Mouse (Mus musculus): ENCODE measurements around the gene Cacna1d. TPM values are rescaled to one million over a fixed set of nuclear protein-coding genes. Genes with fewer than 3 reads are reported as not detected.
A peak's percentile ranks its signal among the peaks of the same experiment; 100 is the strongest.

Gene Cacna1d
- total and polyA plus RNA-seq, 2 experiments from 2014 or later: 6.1 to 27.6 TPM

- peak; percentile 36 for DNase-seq (ENCODE audit: low spot score)
- 0 out of 2 replicates have a peak, but pooled peaks have one; percentile 33 for ATAC-seq
- TF ChIP-seq CTCF (IDR thresholded peaks at IDR 0.05; ENCODE audit: low read depth): peak; percentile 35; the same call in 1 of the 2 replicates
Observed at GRCm38 (mm10) chr14:30171008-30171407, 320.2 kb downstream of the Cacna1d start.

GRCm38 (mm10) chr14:30169455-30169854, 321.8 kb downstream of the Cacna1d start:
- Histone ChIP-seq H3K27me3 (ENCODE audit: insufficient read depth, low read length) (no peaks in the 10 kb centered on the region), H3K36me3 (ENCODE audit: insufficient read depth, low read length) (no peaks in the 10 kb centered on the region), H3K9ac (replicated peaks; ENCODE audit: low read length) (no peak overlapping the region), H3K4me2 (ENCODE audit: low read depth, low read length) (no peak overlapping the region), H3K4me1 (ENCODE audit: insufficient read depth, low read length) (peaks cover 12% of the 10 kb centered on the region), H3K9me3 (ENCODE audit: low read length) (no peaks in the 10 kb centered on the region), H3K27ac (no peak overlapping the region), H3K4me3 (ENCODE audit: low read length) (no peak overlapping the region)
- WGBS: 84% methylated on average over 5 of the region's 5 CpGs
- ATAC-seq (no peak), DNase-seq (ENCODE audit: low spot score) (no peak)
- TF ChIP-seq CTCF (IDR thresholded peaks at IDR 0.05; ENCODE audit: low read depth): no peak

More at GRCm38 (mm10) chr14:30171008-30171407, 320.2 kb downstream of the Cacna1d start:
- Histone ChIP-seq H3K4me1 (ENCODE audit: insufficient read depth, low read length) (peaks cover 11% of the 10 kb centered on the region; the same call in 1 of the 2 replicates), H3K27ac (peak overlapping the region; percentile 22; the same call in 1 of the 2 replicates), H3K27me3 (ENCODE audit: insufficient read depth, low read length) (no peaks in the 10 kb centered on the region), H3K9me3 (ENCODE audit: low read length) (no peaks in the 10 kb centered on the region), H3K9ac (replicated peaks; ENCODE audit: low read length) (no peak overlapping the region), H3K4me3 (ENCODE audit: low read length) (no peak overlapping the region), H3K36me3 (ENCODE audit: insufficient read depth, low read length) (no peaks in the 10 kb centered on the region), H3K4me2 (ENCODE audit: low read depth, low read length) (no peak overlapping the region)
- 46% methylated on average over 6 of the region's 6 CpGs for WGBS

GRCm38 (mm10) chr14:30168902-30169301, 322.4 kb downstream of the Cacna1d start:
- WGBS: 35% methylated on average over 3 of the region's 3 CpGs
- H3K9ac ChIP-seq (replicated peaks; ENCODE audit: low read length): no peak overlapping the region
- no peaks in the 10 kb centered on the region for H3K9me3 ChIP-seq (ENCODE audit: low read length)
- H3K27ac ChIP-seq: no peak overlapping the region
- no peak overlapping the region for H3K4me2 ChIP-seq (ENCODE audit: low read depth, low read length)
- peaks cover 17% of the 10 kb centered on the region for H3K4me1 ChIP-seq (ENCODE audit: insufficient read depth, low read length)
- no peaks in the 10 kb centered on the region for H3K27me3 ChIP-seq (ENCODE audit: insufficient read depth, low read length)
- no peak for TF ChIP-seq CTCF (IDR thresholded peaks at IDR 0.05; ENCODE audit: low read depth)
- DNase-seq (ENCODE audit: low spot score) (no peak), ATAC-seq (no peak)
- no peaks in the 10 kb centered on the region for H3K36me3 ChIP-seq (ENCODE audit: insufficient read depth, low read length)
- H3K4me3 ChIP-seq (ENCODE audit: low read length): no peak overlapping the region

GRCm38 (mm10) chr14:30168387-30168786, 322.9 kb downstream of the Cacna1d start:
- Histone ChIP-seq H3K4me3 (ENCODE audit: low read length) (no peak overlapping the region), H3K27me3 (ENCODE audit: insufficient read depth, low read length) (no peaks in the 10 kb centered on the region), H3K4me2 (ENCODE audit: low read depth, low read length) (no peak overlapping the region), H3K36me3 (ENCODE audit: insufficient read depth, low read length) (no peaks in the 10 kb centered on the region), H3K9ac (replicated peaks; ENCODE audit: low read length) (no peak overlapping the region), H3K4me1 (ENCODE audit: insufficient read depth, low read length) (peaks cover 17% of the 10 kb centered on the region), H3K27ac (no peak overlapping the region), H3K9me3 (ENCODE audit: low read length) (no peaks in the 10 kb centered on the region)
- DNase-seq (ENCODE audit: low spot score): no peak
- TF ChIP-seq CTCF (IDR thresholded peaks at IDR 0.05; ENCODE audit: low read depth): no peak
- WGBS: 81% methylated on average over 3 of the region's 3 CpGs
- ATAC-seq: no peak

GRCm38 (mm10) chr14:30167606-30168005, 323.6 kb downstream of the Cacna1d start:
- H3K4me2 ChIP-seq (ENCODE audit: low read depth, low read length): no peak overlapping the region
- 92% methylated on average over 7 of the region's 7 CpGs for WGBS
- ATAC-seq (no peak), DNase-seq (ENCODE audit: low spot score) (no peak)
- H3K36me3 ChIP-seq (ENCODE audit: insufficient read depth, low read length): no peaks in the 10 kb centered on the region
- no peak overlapping the region for H3K9ac ChIP-seq (replicated peaks; ENCODE audit: low read length)
- no peak for TF ChIP-seq CTCF (IDR thresholded peaks at IDR 0.05; ENCODE audit: low read depth)
- H3K9me3 ChIP-seq (ENCODE audit: low read length): no peaks in the 10 kb centered on the region
- H3K27me3 ChIP-seq (ENCODE audit: insufficient read depth, low read length): no peaks in the 10 kb centered on the region
- no peak overlapping the region for H3K27ac ChIP-seq
- no peak overlapping the region for H3K4me3 ChIP-seq (ENCODE audit: low read length)
- peaks cover 17% of the 10 kb centered on the region for H3K4me1 ChIP-seq (ENCODE audit: insufficient read depth, low read length)

- Histone ChIP-seq H3K9ac (replicated peaks; ENCODE audit: low read length) (no peak overlapping the region), H3K4me3 (ENCODE audit: low read length) (no peak overlapping the region), H3K4me2 (ENCODE audit: low read depth, low read length) (no peak overlapping the region), H3K27me3 (ENCODE audit: insufficient read depth, low read length) (no peaks in the 10 kb centered on the region), H3K27ac (no peak overlapping the region), H3K36me3 (ENCODE audit: insufficient read depth, low read length) (no peaks in the 10 kb centered on the region), H3K4me1 (ENCODE audit: insufficient read depth, low read length) (peaks cover 6% of the 10 kb centered on the region), H3K9me3 (ENCODE audit: low read length) (no peaks in the 10 kb centered on the region)
- no peak for TF ChIP-seq CTCF (IDR thresholded peaks at IDR 0.05; ENCODE audit: low read depth)
- 93% methylated on average over 11 of the region's 11 CpGs for WGBS
- DNase-seq (ENCODE audit: low spot score) (no peak), ATAC-seq (no peak)
Observed at GRCm38 (mm10) chr14:30166036-30166435, 325.2 kb downstream of the Cacna1d start.

All from hindbrain, postnatal 0 days (tissue).